Mouse (Mus musculus): Measurements from ENCODE around the gene Aadac. TPM values are rescaled to one million over a fixed set of nuclear protein-coding genes. Genes with fewer than 3 reads are reported as not detected.
A peak's percentile ranks its signal among the peaks of the same experiment; 100 is the strongest.

Gene Aadac
- not detected for total RNA-seq (2021)
- long read RNA-seq, experiment 1, result 0 reads
- long read RNA-seq, experiment 2, result 0 reads

DNA sequence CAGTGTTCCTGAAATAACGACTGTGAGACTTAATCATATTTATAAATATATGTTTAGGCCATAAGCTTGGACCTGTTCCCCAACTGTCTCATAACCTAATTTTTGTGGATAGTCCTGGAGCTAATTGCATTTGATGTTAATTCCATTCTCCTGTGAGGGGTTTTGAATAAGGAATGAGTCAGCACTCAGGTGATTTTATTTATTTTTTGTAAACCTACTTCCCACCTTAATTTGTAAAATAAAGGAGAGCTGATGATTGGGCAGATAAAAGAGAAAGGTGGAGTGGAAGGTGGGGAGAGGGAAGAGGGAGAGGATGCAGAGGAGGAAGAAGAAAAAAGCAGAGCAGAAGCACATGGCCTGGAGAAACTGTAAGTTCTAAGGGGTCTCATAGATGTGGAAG is at the start of gene Aadac:
Aadac (plus strand) TSS at position 301 of the 400 bp plus-strand sequence.
- no peak for DNase-seq (ENCODE audit: low spot score in 2 of 2)

DNA sequence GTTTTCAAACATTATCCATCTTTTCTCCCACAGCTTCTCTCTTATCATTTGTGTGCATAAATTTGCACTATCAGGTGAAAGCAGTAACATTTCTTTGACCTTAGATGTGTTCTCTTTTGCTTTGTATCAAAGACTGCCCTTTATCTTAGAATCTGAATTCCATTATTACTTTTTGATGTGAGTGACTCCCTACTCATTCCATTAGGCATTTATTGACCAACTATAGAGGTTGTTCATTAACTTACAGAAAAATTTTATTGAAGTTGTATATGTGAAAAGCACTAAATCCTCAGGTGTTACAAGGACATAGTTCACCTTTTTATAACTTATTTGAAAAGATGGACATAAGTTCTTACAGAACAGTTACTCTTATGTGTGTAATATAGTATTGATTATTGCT is 21.9 kb upstream of the Aadac start:
- DNase-seq (ENCODE audit: low spot score in 2 of 2), result no peak

DNA sequence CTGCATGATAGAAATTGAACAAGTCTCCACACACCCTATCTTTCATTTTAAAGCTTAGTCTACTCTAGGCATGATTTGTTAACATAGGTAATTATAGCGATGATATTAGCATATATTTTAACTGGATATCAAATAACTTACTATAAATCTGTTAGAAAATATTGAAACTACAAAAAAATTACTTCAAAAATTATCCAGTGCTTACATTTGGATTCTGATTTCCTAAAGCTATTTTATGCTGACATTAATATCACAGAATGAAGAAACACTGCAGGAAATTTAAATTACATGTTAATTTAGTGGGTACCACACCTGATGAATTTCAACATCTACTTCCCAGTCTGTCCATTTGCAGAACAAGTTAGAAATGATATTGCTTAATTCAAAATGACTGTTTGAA is 19.1 kb upstream of the Aadac start, which contains the start of gene Aadacl2:
Aadacl2 (plus strand) TSS at position 301 of the 400 bp plus-strand sequence.
- no peak for DNase-seq (ENCODE audit: low spot score in 2 of 2)

DNA sequence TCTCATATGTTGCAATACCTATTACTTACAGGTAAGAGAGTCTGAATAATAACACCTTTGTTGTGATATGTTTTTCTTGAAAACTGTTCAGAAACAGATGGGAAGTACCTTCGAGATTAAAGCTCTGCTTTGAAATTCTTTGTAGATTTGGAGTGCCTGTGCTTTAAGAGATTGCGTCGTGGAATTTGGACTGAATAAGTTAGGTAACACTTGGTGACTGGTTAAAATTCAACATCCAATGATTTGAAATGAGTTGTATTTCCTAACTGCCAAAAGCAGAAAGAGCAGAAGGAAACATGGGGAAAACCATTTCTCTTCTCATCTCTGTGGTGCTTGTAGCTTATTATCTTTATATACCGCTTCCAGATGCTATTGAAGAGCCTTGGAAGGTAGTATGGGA is 6.0 kb downstream of the Aadac start:
- no peak for DNase-seq (ENCODE audit: low spot score in 2 of 2)

DNA sequence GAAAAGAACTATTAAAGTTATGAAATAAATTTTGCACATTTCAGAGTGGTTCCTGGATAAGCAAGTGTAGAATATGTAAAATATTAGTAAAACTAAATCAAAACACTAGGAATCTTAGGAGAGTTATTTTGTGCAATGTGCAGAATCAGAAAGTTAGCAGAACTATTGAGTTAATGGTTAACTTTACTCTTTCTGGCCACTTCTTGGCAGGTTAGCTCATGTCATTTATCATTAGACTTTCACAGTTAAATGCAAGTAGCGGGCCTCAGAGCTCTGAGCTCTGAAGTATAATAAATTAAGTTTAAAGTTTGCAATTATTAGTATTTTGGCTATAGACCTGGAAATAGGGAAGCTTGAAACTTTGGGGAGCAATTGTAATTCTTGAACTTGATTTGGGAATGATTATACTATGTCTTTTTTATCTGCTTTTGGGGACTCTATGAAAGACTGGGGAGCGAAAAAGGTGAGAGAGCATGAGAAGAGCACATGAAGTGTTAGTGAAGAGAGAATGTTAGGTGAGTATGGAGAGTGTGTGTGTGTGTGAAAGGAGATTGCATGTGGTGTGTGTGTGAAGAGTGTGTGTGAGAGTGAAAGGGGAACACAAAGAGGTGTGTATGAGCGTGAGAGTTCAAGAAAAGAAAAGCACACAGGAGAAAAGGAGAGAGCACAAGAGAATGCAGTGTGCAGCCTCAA is 20.9 kb downstream of the Aadac start:
- no peak for DNase-seq (ENCODE audit: low spot score in 2 of 2)

DNA sequence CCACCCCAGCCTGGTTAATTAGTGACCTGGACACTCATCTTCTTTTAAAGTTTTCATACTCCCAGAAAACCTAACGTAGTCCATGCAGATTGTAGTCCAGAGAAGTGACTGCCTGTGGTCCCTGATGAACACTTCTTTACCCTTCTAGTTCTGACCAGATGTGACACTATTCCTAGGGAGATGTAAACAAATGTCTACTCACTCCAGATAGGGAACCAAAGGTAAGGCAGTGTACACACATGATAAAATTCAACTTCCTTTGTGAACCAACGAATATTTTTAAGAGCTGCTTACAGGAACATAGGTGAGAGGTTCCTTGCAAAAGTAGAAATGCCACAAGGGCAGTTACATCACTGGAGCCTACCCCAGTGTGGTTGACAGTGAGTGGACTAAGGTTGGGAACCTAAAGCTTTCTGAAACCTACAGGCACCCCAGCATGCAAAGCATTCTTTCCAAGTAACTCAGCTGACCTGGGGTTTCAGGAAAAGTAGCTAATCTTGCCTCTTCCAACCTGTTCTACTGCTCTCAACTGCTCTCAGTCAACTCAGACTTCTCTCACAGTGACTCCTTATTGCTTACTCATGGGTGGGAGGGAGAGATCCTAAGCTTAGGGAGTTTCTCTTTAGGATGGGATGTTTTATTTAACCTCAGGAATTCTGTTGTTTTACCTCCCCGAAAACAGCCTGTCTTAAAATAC is 27.9 kb downstream of the Aadac start:
- no peak for DNase-seq (ENCODE audit: low spot score in 2 of 2)

DNA sequence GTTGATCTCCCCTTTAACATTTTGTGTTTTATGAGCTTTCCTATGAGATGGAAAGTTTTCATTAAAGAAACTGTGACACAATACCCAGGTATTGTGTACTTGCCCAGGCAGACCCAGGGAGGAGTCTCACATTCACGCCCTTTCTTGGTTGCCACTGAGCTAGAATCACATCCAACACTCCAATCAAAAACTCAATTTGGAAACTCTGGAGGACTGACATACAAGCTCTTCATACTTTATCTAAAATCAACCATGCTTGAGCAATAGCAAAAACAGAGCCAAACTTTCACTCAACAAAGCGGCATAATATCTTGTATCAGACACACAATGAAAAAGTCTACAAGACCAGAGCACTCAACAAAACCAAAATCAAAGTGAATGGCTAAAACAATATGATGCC is 28.4 kb downstream of the Aadac start:
- DNase-seq (ENCODE audit: low spot score in 2 of 2), result no peak

DNA sequence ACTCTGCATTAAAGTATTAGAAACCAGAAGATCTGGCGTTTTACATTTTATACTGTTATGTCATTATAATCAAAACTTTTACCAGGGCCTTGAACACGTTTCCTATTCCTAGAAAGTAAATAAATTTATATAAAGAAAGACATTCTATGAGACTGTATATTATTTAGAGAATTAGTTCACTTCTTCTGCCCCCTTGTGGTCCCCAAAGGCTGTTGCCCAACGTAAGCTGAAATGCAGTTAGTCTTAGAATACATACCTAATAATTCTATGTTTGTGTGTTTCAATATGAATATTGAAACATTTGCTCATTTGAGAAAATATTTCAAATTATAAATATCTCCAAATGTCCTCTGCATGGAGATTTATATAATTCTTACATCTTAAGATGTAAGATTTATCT is 30.9 kb downstream of the Aadac start:
- DNase-seq (ENCODE audit: low spot score in 2 of 2), result peak in 1 of 2 experiments; percentile 18

DNA sequence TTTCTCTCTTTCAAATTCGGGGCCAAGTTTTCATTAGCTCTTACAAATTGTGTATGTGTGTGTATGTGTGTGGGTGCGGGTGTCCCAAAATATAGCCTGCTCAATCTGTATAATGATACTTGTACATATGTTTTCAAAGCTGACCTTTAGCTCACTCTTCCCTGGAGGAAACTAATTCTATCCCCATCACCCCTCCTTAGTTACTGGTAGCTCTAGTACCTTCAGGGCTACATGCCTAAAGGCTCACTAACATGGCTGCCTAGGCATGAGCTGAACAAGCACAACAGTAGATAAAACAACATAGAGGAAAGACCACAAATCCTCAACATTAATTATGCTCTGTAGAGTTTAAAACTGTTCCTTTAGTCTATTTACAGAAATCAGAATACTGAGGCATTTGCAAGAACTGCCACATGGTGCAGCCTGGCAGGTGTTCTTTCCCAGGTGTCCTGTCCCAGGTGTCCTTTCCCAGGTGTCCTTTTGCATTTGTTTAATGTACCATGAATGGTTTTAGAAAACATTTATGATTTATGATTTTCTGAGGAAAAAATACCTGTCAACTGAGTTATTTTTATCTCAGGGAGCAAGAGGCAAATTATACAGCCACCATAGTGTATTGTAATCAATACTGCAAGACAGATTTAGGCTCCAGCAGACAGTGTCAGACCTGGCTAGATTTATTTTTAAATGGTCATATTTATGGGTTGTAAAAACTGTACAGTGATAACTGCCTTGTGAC is 31.7 kb downstream of the Aadac start:
- DNase-seq (ENCODE audit: low spot score in 2 of 2), result no peak

DNA sequence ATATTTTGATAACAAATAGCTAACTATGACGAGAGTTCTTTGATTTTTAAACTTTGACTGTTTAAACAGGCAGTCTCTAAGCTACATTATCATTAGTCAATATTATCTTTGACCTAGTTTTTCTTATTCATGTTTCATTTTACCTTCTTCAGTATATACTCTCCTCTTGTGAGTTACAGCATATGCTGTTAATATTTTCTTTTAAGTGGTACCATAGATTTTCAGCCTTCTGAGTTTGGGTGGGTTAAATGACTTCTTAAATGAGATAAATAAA is 32.2 kb downstream of the Aadac start:
- DNase-seq (ENCODE audit: low spot score in 2 of 2), result no peak

DNA sequence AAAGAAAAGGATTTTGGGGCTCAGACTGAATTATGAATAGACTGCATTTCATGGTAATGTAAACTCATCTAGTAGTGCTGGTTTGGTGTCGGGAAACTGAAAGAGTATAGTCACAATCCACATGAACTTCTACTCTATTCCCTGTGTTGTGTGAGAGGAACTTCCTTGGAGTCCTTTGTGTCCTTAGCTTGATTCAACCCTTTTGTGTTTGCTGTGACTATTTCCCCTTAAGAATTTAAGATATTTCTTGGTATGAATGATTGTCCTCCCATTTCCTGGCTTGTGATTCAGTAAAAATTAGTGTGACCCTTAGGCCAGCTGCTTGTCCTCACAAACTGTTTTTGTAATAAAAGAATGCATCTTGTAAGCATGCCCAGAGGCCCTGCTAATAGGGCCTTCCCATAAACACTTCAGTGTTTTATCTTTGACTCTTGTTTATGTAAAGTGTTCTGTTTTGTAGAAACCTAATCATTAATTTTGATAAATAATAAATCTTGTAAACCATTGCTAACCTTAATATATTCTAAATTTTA is 53.4 kb downstream of the Aadac start:
- DNase-seq (ENCODE audit: low spot score in 2 of 2), result no peak

DNA sequence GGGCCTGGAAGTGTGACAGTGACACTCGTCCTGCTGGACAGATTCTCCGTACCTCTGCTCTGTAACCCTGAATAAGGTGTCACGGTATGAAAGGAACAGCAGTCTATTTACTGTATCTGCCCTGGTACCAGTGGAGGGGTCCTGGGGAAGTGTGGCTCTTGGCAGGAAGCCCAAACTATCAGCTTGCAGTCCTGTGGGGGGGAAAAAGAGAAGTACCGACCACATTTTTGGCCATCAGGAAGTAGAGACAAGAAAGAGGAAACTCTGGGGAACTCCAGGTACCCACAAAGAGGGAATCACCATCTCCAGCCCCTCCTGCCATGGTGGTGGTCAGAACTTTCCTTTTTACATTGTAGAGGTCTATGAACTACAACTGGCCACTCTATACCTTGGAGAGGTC is 55.1 kb downstream of the Aadac start:
- peak in 1 of 2 experiments; percentile 22 for DNase-seq (ENCODE audit: low spot score in 2 of 2)

DNA sequence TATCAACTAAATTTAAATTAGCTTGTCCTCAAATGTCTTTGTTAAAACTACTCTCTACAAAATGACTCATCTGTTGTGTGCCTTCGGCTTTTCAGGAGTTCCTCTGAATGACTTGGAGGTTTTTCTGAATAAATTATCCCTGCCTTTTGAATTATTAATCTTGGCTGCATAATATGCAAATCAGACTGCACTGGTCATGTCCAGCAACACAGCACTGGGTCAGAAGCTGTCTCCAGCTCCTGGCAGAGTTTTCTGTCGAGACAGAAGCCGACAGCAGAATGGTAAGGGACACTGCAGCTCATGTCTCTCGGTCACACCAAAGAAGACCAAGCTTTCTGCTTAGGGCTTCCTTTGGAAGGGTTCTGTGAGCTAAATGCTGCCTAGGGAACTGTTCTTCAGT is 56.1 kb downstream of the Aadac start, which contains the start of gene Sucnr1:
Sucnr1 (plus strand) TSS at position 222 of the 400 bp plus-strand sequence.
- DNase-seq (ENCODE audit: low spot score in 2 of 2), result peak in 1 of 2 experiments; percentile 4

DNA sequence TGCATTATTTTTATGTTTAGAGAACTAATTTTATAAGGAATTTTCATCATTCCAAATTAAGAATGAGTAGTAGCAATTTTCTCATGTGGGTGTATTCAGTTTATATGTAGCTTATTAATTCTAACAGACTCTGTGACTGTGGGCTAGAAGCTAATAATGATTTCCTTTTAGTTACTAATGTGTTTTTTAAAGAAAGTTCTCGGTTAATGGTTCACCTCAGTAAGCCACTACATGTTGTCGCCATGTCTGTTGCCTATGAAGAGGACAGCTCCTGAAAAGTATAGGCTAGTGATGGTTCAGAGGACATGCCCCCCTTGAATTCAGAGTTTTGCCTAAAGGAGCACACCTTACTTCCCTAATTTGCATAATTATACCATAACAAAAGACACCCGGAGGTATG is 57.2 kb downstream of the Aadac start:
- DNase-seq (ENCODE audit: low spot score in 2 of 2), result no peak

DNA sequence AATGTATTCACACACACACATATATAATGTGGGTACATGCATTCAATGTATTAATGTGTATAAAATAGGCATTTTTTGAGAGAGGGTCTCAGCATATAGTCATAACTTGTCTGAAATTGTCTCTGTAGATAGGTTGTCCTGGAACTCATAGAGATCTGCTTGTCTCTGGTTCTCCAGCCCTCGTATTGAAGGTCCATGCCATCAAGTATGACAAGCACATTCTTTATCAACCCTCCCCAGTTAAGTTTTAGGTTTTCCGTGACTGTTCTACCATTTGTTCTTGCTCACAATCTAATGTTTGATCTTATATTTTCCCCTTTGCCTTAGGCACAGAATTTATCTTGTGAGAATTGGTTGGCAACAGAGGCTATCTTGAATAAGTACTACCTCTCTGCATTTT is 60.2 kb downstream of the Aadac start:
- DNase-seq (ENCODE audit: low spot score in 2 of 2), result no peak

Other genes with a start within 250 kb of the Aadac start
- not detected for gene Gm8298, start 164.7 kb upstream of the Aadac start, total RNA-seq (2021)
- gene C130079G13Rik, start 100.5 kb upstream of the Aadac start, total RNA-seq (2021), result not detected
- gene Aadacl2, start 19.0 kb upstream of the Aadac start, total RNA-seq (2021), result not detected
- gene Sucnr1, start 56.2 kb downstream of the Aadac start, total RNA-seq (2021), result not detected